Mouse (Mus musculus) hindbrain, embryonic 12.5 days (tissue): ENCODE measurements around the gene Rbm47. TPM values are rescaled to one million over a fixed set of nuclear protein-coding genes. Genes with fewer than 3 reads are reported as not detected.

Experiments used
- ATAC-seq: fragments of 200-750 bp; cut with Nextera tagmentation; 2 replicates; pipeline ENCODE4 v1.8.0; 2017; ENCODE audit warnings: moderate TSS enrichment; ENCODE audit not compliant: low FRiP score
- H3K27ac ChIP-seq: fragments of 300-500 bp; sonication (generic); 2 replicates; pipeline ENCODE4 v1.5.1; 2016; ENCODE audit warnings: mild to moderate bottlenecking
- H3K27me3 ChIP-seq: fragments of 300-500 bp; sonication (generic); 2 replicates; pipeline ENCODE4 v1.6.1; 2016; ENCODE audit warnings: mild to moderate bottlenecking
- H3K36me3 ChIP-seq: fragments of 300-500 bp; sonication (generic); 2 replicates; pipeline ENCODE4 v1.6.1; 2016; ENCODE audit warnings: mild to moderate bottlenecking
- H3K4me1 ChIP-seq: fragments of 300-500 bp; sonication (generic); 2 replicates; pipeline ENCODE4 v1.6.1; 2016
- H3K4me2 ChIP-seq: fragments of 300-500 bp; sonication (generic); replicated peaks from 2 replicates; pipeline ENCODE4 v1.6.1; 2016; ENCODE audit warnings: mild to moderate bottlenecking
- H3K4me3 ChIP-seq: fragments of 300-500 bp; sonication (generic); 2 replicates; pipeline ENCODE4 v1.5.1; 2016; ENCODE audit warnings: mild to moderate bottlenecking
- H3K9ac ChIP-seq: fragments of 300-500 bp; sonication (generic); 2 replicates; pipeline ENCODE4 v1.6.1; 2016; ENCODE audit warnings: mild to moderate bottlenecking, moderate library complexity
- H3K9me3 ChIP-seq: fragments of 300-500 bp; sonication (generic); replicated peaks from 2 replicates; pipeline ENCODE4 v1.6.1; 2016; ENCODE audit warnings: mild to moderate bottlenecking
- WGBS: fragments of 180-500 bp; shearing (Covaris S2); methylation state at CpG from one replicate; pipeline ENCODE4 v1.1.7; 2016; 5-methylcytosine and 5-hydroxymethylcytosine counted together
- polyA plus RNA-seq: library from polyadenylated mRNA; unstranded; fragments of >200 nt; fragmentation: Nextera tagmentation; extraction: Ambion mirVana; gene quantifications from 2 replicates; pipeline ENCODE4 v1.2.1, GENCODE M21; 2016

Gene Rbm47
- polyA plus RNA-seq, result 9.6 and 9.7 TPM in 2 replicates

DNA sequence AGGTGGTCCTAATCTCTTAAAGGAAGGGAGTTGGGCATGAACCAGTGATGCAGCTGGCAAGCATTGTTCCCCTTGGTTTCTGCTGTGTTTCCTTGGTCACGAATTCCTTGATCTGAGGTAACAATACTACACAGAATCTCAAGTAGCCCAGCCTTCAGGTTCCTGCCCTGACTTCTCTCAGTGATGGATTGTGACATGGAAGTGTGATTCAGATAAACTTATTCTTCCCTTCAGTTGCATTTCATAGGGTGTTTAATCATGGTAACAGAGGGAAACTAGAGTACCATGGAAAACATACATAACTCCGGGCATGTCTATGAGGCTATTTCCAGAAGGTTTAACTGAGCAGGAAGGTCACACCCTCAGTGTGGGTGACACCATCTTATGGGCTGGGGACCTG lies at the start of gene Rbm47:
Rbm47 (minus strand) TSS at position 101 of the 400 bp plus-strand sequence.
- H3K4me3 ChIP-seq, result no peak within 1 kb of the TSS
- no peaks in the 10 kb centered on the region for H3K27me3 ChIP-seq
- H3K27ac ChIP-seq, result no peak within 1 kb of the TSS; the same call in 1 of the 2 replicates
- WGBS, result 83% methylated on average over 2 of the region's 2 CpGs
- ATAC-seq, result no peak
- peaks cover 7% of the 10 kb centered on the region for H3K4me1 ChIP-seq
- no peaks in the 10 kb centered on the region for H3K36me3 ChIP-seq
- H3K9me3 ChIP-seq, result no peaks in the 10 kb centered on the region
- no peak within 1 kb of the TSS for H3K9ac ChIP-seq
- H3K4me2 ChIP-seq, result no peak within 1 kb of the TSS

DNA sequence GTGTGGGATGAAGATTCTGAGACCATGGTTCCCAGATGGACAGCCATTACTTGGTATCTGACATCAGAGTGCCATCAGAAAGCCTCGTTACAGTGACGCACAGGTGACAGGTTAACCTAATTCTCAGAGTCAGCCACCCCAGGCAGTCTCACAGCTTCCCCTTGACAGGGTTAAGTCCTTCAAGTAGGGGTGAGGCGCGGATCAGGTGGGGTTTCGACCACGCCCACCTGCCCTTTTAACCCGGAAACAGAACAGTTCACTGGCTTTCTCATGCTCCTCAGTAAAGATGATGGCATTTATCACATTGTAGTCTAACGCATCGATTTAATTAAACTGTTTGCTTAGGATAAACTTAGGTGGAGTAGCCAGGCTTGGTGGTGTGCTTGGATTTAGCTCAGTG lies 47.7 kb upstream of the Rbm47 start:
- H3K4me1 ChIP-seq, result peaks cover 5% of the 10 kb centered on the region
- no peak overlapping the region for H3K9ac ChIP-seq
- H3K27me3 ChIP-seq, result no peaks in the 10 kb centered on the region
- no peak overlapping the region for H3K27ac ChIP-seq
- H3K9me3 ChIP-seq, result no peaks in the 10 kb centered on the region
- H3K36me3 ChIP-seq, result no peaks in the 10 kb centered on the region
- ATAC-seq, result no peak
- 87% methylated on average over 9 of the region's 9 CpGs for WGBS
- H3K4me3 ChIP-seq, result no peak overlapping the region
- H3K4me2 ChIP-seq, result no peak overlapping the region

DNA sequence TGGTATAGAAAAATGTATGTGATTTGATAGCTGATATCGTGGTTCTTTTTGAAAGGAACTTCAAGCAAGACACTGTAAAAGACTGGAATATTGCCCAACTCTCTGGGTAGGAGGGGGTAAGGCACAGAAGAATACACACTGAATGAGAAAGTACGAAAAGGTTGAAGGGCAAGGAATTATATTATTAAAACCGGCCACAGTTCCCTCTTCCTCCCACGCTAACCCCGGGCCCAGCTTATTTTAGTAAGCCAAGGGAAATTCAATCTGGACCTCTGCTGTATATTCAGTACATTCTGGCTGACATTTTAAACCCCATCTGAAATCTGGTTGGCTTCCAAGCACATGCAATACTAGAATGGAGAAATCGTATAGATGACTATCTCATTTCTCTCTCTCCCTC lies 46.8 kb upstream of the Rbm47 start:
- Histone ChIP-seq H3K4me1 (peaks cover 5% of the 10 kb centered on the region), H3K4me3 (no peak overlapping the region), H3K9me3 (no peaks in the 10 kb centered on the region), H3K27me3 (no peaks in the 10 kb centered on the region), H3K9ac (no peak overlapping the region), H3K36me3 (no peaks in the 10 kb centered on the region), H3K27ac (no peak overlapping the region), H3K4me2 (no peak overlapping the region)
- 73% methylated on average over 6 of the region's 6 CpGs for WGBS
- ATAC-seq, result no peak

DNA sequence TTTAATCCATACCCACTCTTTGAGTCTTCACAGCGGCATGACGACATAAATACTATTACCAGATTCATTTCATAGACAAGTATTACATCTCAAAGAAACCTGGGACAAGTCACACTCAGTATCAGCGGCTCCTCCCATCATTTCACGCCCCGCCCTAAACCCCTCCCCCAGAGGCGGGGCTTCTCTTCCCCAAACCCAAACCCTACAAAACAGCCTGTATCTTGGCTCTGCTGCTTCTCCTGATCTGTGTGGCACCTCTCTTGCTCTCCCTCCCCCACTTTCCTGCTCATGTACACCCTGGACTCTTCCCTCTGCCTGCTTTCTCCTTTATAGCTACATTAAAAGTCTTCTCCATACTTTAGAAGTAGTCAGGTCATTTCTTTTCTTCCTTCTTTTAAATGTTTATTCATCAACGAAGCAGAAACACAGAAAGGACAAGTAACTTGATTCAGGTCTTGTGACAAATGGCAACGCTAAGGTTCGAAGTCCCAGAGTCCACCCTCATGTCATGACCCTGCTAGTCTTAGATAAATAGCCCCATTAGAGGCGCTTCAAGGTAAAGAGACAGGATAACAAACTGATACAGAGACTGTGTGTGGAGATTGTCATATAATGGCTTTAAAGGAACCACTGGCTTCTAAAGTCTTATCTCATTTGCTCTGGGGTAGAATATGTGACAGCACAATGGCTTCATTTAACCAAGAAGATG lies 42.8 kb upstream of the Rbm47 start:
- WGBS, result 59% methylated on average over 10 of the region's 10 CpGs
- no peak overlapping the region for H3K27ac ChIP-seq
- no peak overlapping the region for H3K9ac ChIP-seq
- H3K4me2 ChIP-seq, result no peak overlapping the region
- ATAC-seq, result no peak
- H3K9me3 ChIP-seq, result no peaks in the 10 kb centered on the region
- no peaks in the 10 kb centered on the region for H3K36me3 ChIP-seq
- no peak overlapping the region for H3K4me3 ChIP-seq
- no peaks in the 10 kb centered on the region for H3K27me3 ChIP-seq
- H3K4me1 ChIP-seq, result peaks cover 5% of the 10 kb centered on the region

DNA sequence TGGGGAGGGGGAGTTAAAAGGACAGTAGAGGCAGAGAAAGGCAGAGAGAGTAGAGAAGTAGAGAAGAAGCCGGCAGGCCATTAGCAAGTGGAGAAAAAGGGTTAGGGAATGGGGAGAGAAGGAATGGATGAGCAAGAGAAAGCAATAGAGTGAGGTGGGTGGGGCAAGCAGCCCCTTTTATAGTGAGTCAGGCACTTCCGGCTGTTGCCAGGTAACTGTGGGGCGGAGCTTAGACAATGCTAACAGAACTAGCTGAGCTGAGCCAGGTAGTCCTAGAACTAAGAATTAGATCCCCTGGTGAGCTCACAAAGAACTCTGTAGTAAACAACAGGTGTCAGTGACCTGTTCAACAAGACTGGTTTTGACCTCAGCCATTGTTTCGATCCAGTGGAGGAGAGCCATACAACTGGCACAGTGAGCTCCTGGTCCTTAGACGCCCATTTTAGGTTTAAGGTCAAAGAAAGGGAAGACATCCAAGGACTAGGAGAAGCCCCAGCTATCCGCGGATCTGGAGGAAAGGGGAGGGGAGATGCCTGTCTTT lies 41.5 kb upstream of the Rbm47 start:
- Histone ChIP-seq H3K4me1 (peaks cover 5% of the 10 kb centered on the region), H3K9me3 (no peaks in the 10 kb centered on the region), H3K9ac (no peak overlapping the region), H3K27ac (no peak overlapping the region), H3K27me3 (no peaks in the 10 kb centered on the region), H3K4me2 (no peak overlapping the region), H3K4me3 (no peak overlapping the region), H3K36me3 (no peaks in the 10 kb centered on the region)
- no peak for ATAC-seq
- WGBS, result 60% methylated on average over 7 of the region's 7 CpGs

DNA sequence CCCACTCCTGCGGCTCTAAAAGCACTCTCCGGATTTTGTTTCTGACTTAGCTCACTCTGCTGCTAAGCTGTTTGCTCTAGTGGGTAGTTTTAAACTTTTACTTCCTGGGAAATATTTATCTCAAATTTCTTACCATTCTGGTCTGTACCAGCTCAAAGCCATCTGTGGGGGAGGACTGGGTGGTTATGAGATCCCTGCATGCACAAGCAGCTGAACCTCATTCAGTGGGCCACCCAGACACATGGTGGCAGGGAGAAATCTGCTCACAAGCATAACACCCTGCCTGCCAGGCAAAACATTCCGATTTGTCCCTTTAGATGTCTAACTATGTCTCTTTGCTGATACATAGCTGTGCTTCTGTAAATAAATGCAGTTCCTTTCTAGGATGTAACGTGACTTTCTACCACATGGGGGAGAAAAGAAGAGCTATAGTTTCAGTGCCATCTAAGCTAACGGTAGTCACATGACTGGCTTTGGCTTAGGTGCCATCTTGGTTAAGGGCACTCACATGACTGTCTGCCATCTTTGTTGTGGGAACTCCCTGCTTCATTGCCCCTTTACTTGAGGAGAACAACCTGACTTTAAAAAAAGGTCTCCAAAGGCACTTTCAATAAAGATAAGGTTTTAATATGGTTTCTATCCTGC lies 36.7 kb upstream of the Rbm47 start:
- Histone ChIP-seq H3K4me1 (0 out of 2 replicates have a peak, but pooled peaks cover 3% of the 10 kb centered on the region), H3K4me2 (no peak overlapping the region), H3K27me3 (no peaks in the 10 kb centered on the region), H3K36me3 (no peaks in the 10 kb centered on the region), H3K27ac (no peak overlapping the region), H3K4me3 (no peak overlapping the region), H3K9me3 (no peaks in the 10 kb centered on the region), H3K9ac (no peak overlapping the region)
- WGBS, result 81% methylated on average over 5 of the region's 5 CpGs
- no peak for ATAC-seq

DNA sequence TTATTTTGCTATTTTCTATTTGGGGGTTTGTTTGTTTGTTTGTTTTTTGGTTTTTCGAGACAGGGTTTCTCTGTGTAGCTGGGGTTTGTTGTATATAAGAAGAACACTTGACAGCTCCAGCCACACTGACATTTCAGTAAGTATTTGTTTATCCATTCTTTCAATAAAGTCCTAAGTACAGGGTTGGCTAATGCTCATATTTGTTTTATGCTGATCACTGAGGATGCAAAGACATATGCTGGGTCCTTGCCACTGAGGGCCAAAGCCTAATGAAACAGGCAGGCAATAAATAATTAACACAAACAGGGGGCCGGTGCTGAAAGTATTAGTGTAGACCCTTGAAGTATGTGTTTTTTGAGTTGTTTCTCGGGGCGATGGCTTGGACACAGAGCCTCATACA lies 32.0 kb upstream of the Rbm47 start:
- H3K27me3 ChIP-seq, result no peaks in the 10 kb centered on the region
- no peaks in the 10 kb centered on the region for H3K36me3 ChIP-seq
- no peaks in the 10 kb centered on the region for H3K9me3 ChIP-seq
- no peak for ATAC-seq
- H3K27ac ChIP-seq, result no peak overlapping the region
- no peak overlapping the region for H3K9ac ChIP-seq
- no peak overlapping the region for H3K4me2 ChIP-seq
- H3K4me1 ChIP-seq, result 0 out of 2 replicates have a peak, but pooled peaks cover 3% of the 10 kb centered on the region
- WGBS, result 92% methylated on average over 4 of the region's 4 CpGs
- H3K4me3 ChIP-seq, result no peak overlapping the region

DNA sequence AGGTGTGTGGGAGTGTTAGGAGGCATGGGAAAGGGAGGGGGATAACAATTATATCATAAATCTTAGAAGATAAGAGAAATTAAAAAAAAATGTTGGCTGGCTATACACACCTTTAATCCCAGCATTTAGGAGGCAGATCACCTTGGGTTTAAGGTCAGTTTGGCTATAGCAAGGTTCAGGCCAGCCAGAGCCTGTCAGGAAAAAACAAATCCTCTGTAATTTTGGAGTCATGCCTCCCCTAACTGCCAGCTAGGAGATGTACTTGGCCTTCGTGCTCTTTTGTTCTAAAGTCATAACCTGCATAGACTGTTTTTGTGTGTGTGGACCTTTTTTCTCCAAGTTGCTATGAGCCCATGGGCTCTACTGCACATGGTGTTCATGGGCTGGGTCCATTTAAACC lies 30.5 kb upstream of the Rbm47 start:
- no peaks in the 10 kb centered on the region for H3K27me3 ChIP-seq
- H3K4me1 ChIP-seq, result 0 out of 2 replicates have a peak, but pooled peaks cover 3% of the 10 kb centered on the region
- no peak for ATAC-seq
- no peaks in the 10 kb centered on the region for H3K36me3 ChIP-seq
- H3K4me3 ChIP-seq, result no peak overlapping the region
- H3K27ac ChIP-seq, result no peak overlapping the region
- H3K9me3 ChIP-seq, result no peaks in the 10 kb centered on the region
- H3K9ac ChIP-seq, result no peak overlapping the region
- WGBS, result 88% methylated on average over 1 of the region's 1 CpGs
- H3K4me2 ChIP-seq, result no peak overlapping the region

DNA sequence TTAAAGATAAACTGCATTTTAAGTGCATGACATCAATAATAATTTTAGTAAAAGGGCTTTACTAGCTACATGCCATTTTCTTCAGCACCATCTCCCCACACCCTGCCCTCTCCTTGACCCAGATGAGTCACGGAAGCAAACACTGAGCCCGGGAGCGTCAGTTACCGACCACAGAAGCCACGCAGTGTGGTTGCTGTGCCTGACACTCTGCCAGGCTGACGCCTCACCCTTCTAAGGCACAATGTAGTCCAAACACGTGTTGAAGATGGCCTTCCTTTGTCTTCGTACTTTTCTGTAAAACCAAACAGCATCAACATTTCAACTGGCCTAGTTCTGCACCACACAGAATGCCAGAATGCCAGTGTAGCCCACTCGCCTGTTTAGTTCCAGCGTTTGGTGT lies 27.1 kb upstream of the Rbm47 start:
- no peak overlapping the region for H3K4me2 ChIP-seq
- ATAC-seq, result no peak
- H3K36me3 ChIP-seq, result no peaks in the 10 kb centered on the region
- no peak overlapping the region for H3K9ac ChIP-seq
- WGBS, result 74% methylated on average over 10 of the region's 10 CpGs
- H3K4me1 ChIP-seq, result no peaks in the 10 kb centered on the region
- H3K9me3 ChIP-seq, result no peaks in the 10 kb centered on the region
- H3K4me3 ChIP-seq, result no peak overlapping the region
- no peak overlapping the region for H3K27ac ChIP-seq
- no peaks in the 10 kb centered on the region for H3K27me3 ChIP-seq

DNA sequence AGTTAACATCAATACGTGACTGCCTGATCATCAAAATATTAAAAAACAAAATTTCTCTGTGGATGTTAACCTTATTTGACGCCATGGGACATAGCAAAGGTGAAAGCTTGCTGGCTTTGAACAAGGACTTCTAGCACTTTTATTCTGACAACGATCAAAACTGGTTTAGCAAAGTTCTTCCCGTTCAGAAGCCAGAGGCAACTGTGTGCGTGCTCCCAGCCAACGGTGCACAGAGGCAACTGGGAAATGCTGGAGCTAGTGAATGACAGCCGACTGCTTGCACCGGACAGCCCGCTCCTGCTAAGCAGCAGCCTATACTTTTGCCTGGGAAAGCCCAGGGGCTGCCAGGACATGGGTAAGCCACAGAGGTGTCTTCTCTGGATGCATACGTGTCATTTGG lies 22.4 kb upstream of the Rbm47 start:
- Histone ChIP-seq H3K27ac (no peak overlapping the region), H3K4me3 (no peak overlapping the region), H3K27me3 (no peaks in the 10 kb centered on the region), H3K4me1 (no peaks in the 10 kb centered on the region), H3K4me2 (no peak overlapping the region), H3K36me3 (no peaks in the 10 kb centered on the region), H3K9ac (no peak overlapping the region), H3K9me3 (no peaks in the 10 kb centered on the region)
- no peak for ATAC-seq
- 89% methylated on average over 10 of the region's 10 CpGs for WGBS

DNA sequence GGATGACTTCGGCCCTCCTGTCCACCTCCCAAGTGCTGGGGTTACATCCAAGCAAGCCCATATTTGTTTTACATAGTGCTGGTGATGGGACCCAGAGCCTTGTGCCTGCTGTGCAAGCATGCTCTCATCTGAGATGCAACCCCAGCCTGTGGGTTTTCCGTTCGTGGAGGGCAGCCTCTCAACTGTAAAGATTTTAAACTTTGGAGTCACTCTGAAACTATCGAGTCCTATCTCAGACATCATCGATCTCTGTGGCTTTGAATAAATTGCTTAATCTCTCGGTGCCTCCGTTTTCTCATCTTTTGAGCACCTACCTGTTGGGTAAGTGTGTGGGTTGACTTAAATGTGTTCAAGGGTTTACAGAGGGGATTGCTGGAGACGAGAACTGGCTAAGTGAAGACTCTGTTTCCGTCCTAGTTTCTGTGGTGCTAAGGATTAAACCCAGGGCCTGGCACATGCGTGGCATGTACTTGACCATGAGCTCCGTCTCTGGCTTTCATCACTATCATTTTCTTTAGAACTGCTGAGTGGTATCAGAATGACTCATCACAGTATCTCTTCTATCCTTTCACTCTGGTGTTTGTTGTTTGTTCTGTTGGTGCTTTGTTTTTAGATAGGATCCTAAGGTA lies 20.4 kb upstream of the Rbm47 start:
- no peak for ATAC-seq
- H3K27me3 ChIP-seq, result no peaks in the 10 kb centered on the region
- no peaks in the 10 kb centered on the region for H3K36me3 ChIP-seq
- no peak overlapping the region for H3K4me2 ChIP-seq
- no peak overlapping the region for H3K27ac ChIP-seq
- 94% methylated on average over 11 of the region's 11 CpGs for WGBS
- no peaks in the 10 kb centered on the region for H3K9me3 ChIP-seq
- H3K4me1 ChIP-seq, result no peaks in the 10 kb centered on the region
- no peak overlapping the region for H3K4me3 ChIP-seq
- no peak overlapping the region for H3K9ac ChIP-seq

DNA sequence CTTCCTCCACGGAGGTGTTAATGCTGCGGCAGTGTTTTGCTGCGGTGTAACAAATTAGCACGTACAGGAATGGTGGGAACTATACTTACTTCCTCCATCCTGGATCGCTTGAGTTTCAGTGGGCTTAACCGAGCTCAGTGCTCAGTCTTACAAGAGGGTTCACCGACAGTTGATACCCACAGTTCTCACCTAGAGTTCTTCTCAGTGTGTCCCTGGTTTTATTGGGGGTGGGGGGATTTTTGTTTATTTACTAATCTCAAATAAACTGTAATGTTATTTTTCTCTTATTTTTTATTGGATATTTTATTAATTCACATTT lies 18.2 kb upstream of the Rbm47 start:
- Histone ChIP-seq H3K27me3 (no peaks in the 10 kb centered on the region), H3K4me3 (no peak overlapping the region), H3K9me3 (no peaks in the 10 kb centered on the region), H3K36me3 (no peaks in the 10 kb centered on the region), H3K4me2 (no peak overlapping the region), H3K4me1 (no peaks in the 10 kb centered on the region), H3K27ac (no peak overlapping the region), H3K9ac (no peak overlapping the region)
- 88% methylated on average over 7 of the region's 7 CpGs for WGBS
- no peak for ATAC-seq
